In genomic region chr13:56123075-56123474, GRCm38 (mm10) we compare ENCODE assay signal across 21 mouse cellular contexts. TPM values are rescaled to one million over a fixed set of nuclear protein-coding genes. Genes with fewer than 3 reads are reported as not detected.
"Had no signal": no experiment of that assay in that cellular context is flagged by ENCODE, and none has a peak within 500 bp of the region (broad histone marks: within the 10 kb centered on the region; RNA-seq: fewer than 3 reads in every experiment).

No protein-coding gene starts in this region.

- ATAC-seq: liver, postnatal 0 days; midbrain, embryonic 16.5 days had no signal

- DNase-seq: liver, postnatal 0 days; lung, adult 2 months; lung, postnatal 10 days; lung, postnatal 4 days; midbrain, embryonic 14.5 days; retina, postnatal 1 day; right cerebral cortex, adult 18-20 months; right cerebral cortex, postnatal 25 days; right cerebral cortex, postnatal 4 days; thymus, adult 2 months; thymus, postnatal 25 days; thymus, postnatal 4 days had no signal

- H3K27ac ChIP-seq: lung, embryonic 15.5 days; midbrain, embryonic 10.5 days; midbrain, embryonic 12.5 days; neural tube, embryonic 15.5 days; stomach, embryonic 15.5 days; stomach, postnatal 0 days had no signal

- H3K9ac ChIP-seq: liver, postnatal 0 days; lung, embryonic 15.5 days; midbrain, embryonic 12.5 days; neural tube, embryonic 13.5 days; neural tube, embryonic 15.5 days; stomach, embryonic 15.5 days had no signal

- H3K4me2 ChIP-seq: lung, embryonic 15.5 days; midbrain, embryonic 12.5 days; neural tube, embryonic 13.5 days; neural tube, embryonic 15.5 days; stomach, embryonic 15.5 days had no signal

- H3K4me3 ChIP-seq: lung, embryonic 15.5 days; midbrain, embryonic 10.5 days; midbrain, embryonic 12.5 days; myocyte; neural tube, embryonic 13.5 days; neural tube, embryonic 15.5 days; stomach, embryonic 15.5 days had no signal

- H3K4me1 ChIP-seq: lung, embryonic 15.5 days; midbrain, embryonic 10.5 days; midbrain, embryonic 12.5 days had no signal

- H3K9me3 ChIP-seq: lung, embryonic 15.5 days; neural tube, embryonic 13.5 days; neural tube, embryonic 15.5 days; stomach, embryonic 15.5 days had no signal

- H3K27me3 ChIP-seq: lung, embryonic 15.5 days; midbrain, embryonic 12.5 days; neural tube, embryonic 13.5 days; neural tube, embryonic 15.5 days; stomach, embryonic 15.5 days had no signal

RNA-seq across cellular contexts. Expression of gene Tifab, which starts 55.6 kb away (rescaled TPM):
- polyA plus RNA-seq: myocyte had no signal
